Mouse (Mus musculus) small intestine, adult 2 months (tissue): Measurements from ENCODE around the gene Cabp2. TPM values are rescaled to one million over a fixed set of nuclear protein-coding genes. Genes with fewer than 3 reads are reported as not detected.
"Not testable (repeated sequence)": the region's sequence is repeated elsewhere in the genome, so short reads cannot be mapped to it uniquely, and the experiment has no call there.

Source experiments
- H3K27ac ChIP-seq: fragments of 200-500 bp; 2 replicates; pipeline ENCODE4 v1.5.1; 2012; ENCODE audit warnings: low read depth, low read length, control low read depth, inconsistent platforms; ENCODE audit not compliant: insufficient read depth
- H3K27me3 ChIP-seq: fragments of 200-500 bp; 2 replicates; pipeline ENCODE4 v1.6.1; 2012; ENCODE audit warnings: mild to moderate bottlenecking, moderate library complexity, low read length, inconsistent platforms; ENCODE audit not compliant: control insufficient read depth, insufficient read depth
- H3K36me3 ChIP-seq: fragments of 200-500 bp; 2 replicates; pipeline ENCODE4 v1.6.1; 2012; ENCODE audit warnings: mild to moderate bottlenecking, low read length, control low read depth, inconsistent platforms; ENCODE audit not compliant: control insufficient read depth, insufficient read depth
- H3K4me1 ChIP-seq: fragments of 200-500 bp; 2 replicates; pipeline ENCODE4 v1.6.1; 2012; ENCODE audit warnings: low read length, inconsistent platforms, mixed read lengths; ENCODE audit not compliant: control insufficient read depth, insufficient read depth, insufficient read length
- H3K4me3 ChIP-seq: fragments of 200-500 bp; 2 replicates; pipeline ENCODE4 v1.5.1; 2012; ENCODE audit warnings: low read depth, mild to moderate bottlenecking, control low read depth, inconsistent platforms, low read length, moderate library complexity
- CTCF ChIP-seq: fragments of 200-500 bp; IDR thresholded peaks from 2 replicates; pipeline ENCODE4 v1.5.1; 2012; ENCODE audit warnings: low read depth, mild to moderate bottlenecking, control low read depth, inconsistent platforms, low read length, moderate library complexity, mixed read lengths; ENCODE audit not compliant: insufficient replicate concordance, insufficient read length; ENCODE audit errors: extremely low read depth
- POLR2A ChIP-seq: fragments of 200-500 bp; IDR thresholded peaks from 2 replicates; pipeline ENCODE4 v1.6.1; 2012; ENCODE audit warnings: low read depth, mild to moderate bottlenecking, control low read depth, inconsistent platforms, low read length, moderate library complexity
- WGBS: fragments of 180-500 bp; shearing (Covaris S2); methylation state at CpG from one replicate; pipeline ENCODE4 v1.1.7; 2018; 5-methylcytosine and 5-hydroxymethylcytosine counted together
- polyA plus RNA-seq: library from polyadenylated mRNA; depleted of rRNA; stranded (reverse); fragments of >200 nt; gene quantifications from 2 replicates; pipeline ENCODE4 v1.2.3, GENCODE M21; 2012

Gene Cabp2
- polyA plus RNA-seq, 1 experiment, result not detected

DNA sequence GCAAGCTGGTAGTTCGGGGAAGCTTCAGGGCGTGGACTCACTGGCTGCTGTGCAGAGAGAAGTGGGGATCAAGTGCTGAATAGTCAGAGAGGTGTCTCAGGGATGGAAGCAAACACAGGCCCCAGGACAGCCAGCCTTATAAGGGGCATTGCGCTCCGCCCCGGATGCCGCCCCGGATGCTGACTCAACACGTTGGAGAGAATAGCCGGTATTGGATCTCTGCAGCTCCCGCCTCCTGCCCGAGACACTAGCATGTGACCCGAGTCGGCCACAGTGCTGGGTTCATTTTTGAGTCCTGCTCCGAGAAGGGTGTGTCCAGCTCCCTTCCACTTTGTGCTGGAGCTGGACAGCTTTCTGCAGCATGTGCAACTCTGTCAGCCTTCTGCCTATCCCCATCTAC, 39.3 kb upstream of the Cabp2 start:
- Histone ChIP-seq H3K4me1 (peaks cover 10% of the 10 kb centered on the region), H3K27me3 (no peaks in the 10 kb centered on the region), H3K36me3 (no peaks in the 10 kb centered on the region), H3K27ac (peak overlapping the region; percentile 64), H3K4me3 (peak overlapping the region; percentile 64)
- TF ChIP-seq POLR2A (peak; percentile 52; the same call in 1 of the 2 replicates), CTCF (no peak)
- WGBS, result 35% methylated on average over 14 of the region's 14 CpGs

DNA sequence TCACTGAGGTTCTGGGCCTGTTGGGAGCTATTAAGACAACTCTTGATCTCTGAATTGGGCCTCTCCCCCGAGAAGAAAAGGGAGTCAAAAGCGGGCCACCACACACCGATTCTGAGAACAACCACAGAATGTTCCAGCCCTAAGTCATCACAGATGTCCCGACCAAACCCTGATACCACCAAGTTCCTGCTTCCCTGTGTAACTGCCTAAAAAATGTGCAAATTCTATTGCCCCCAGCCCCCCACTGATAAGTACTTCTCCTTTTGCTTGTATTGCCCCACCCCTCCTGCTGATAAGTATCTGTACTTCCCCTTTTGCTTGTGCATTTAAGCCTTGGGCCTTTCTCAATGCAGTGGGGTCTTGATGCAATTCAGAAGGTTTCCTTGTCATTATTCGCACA, 37.3 kb upstream of the Cabp2 start:
- 82% methylated on average over 5 of the region's 5 CpGs for WGBS
- peaks cover 13% of the 10 kb centered on the region for H3K4me1 ChIP-seq
- H3K4me3 ChIP-seq, result not testable (repeated sequence)

DNA sequence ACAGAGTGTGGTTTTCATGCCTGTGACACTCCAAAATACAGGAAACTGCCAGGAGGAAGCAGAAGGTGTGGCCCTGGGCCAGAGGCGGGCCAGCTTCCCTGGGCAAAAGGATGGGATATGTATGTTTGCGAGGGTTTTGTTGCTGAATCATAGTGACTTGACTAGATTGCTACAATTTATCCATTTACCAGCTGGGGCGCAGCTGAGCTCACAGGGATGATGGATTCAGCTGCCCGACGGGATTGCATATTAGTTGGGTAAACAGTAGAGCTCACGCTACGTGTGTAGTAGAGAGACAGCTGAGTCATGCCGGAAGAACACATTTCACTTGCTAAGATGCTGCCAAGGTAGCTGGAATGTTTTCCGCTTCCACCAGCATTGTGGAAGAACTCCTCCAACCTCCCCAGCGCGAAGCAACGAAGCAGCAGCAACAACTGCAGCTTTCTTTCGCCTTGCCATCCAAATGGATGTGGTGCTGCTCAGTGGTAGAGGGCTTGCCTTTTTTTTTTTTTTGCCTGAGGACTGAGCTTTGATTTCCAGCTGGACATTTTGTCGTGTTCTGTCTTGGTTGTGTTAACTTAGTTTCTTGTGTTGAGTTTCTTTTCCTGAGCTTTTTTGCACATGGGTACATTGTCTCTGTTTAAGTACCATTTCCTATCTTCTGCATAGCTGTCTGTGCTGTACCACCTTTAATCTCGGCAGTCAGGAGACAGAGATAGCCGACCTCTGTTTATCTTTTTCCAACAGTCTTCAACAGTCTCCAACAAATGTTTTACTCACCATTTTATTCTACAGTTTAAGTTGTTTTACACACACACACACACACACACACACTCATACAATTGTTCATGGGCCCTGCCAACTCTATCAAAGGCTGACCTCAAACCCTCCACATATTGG, 35.2 kb upstream of the Cabp2 start, which contains the start of gene Gstp2:
Gstp2 (minus strand) TSS at position 58 of the 900 bp plus-strand sequence.
- no peaks in the 10 kb centered on the region for H3K36me3 ChIP-seq
- H3K27me3 ChIP-seq, result no peaks in the 10 kb centered on the region
- H3K27ac ChIP-seq, result peak within 1 kb of the TSS; percentile 98
- peaks cover 13% of the 10 kb centered on the region for H3K4me1 ChIP-seq
- TF ChIP-seq POLR2A (no peak), CTCF (peak; percentile 41; the same call in 1 of the 2 replicates)
- 8% methylated on average over 16 of the region's 16 CpGs for WGBS
- H3K4me3 ChIP-seq, result peak within 1 kb of the TSS; percentile 19

More for the DNA sequence above, 37.3 kb upstream of the Cabp2 start:
- H3K27ac ChIP-seq, H3K36me3 ChIP-seq, H3K27me3 ChIP-seq: not testable (repeated sequence)

DNA sequence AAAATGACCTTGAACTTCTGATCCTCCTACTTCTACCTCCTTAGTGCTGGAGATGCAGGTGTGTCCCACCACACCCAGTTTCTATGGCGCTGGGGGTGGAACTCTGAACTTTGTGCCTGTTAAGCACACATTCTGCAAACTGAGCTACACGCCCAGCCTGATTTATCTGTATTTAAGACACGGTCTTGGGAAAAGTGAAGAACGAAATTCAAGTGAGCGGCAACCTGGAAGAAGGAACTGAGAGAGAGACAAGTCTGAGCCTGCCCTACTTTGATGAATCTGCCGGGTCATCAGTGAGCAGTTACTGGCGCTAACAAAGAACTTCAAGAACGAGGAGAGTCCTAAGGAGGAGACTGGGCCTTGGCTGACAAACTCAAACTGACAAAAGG, 34.5 kb upstream of the Cabp2 start:
- H3K27ac ChIP-seq, result peak overlapping the region; percentile 98
- H3K27me3 ChIP-seq, result no peaks in the 10 kb centered on the region
- H3K4me1 ChIP-seq, result peaks cover 12% of the 10 kb centered on the region
- 28% methylated on average over 8 of the region's 8 CpGs for WGBS
- H3K36me3 ChIP-seq, result no peaks in the 10 kb centered on the region
- TF ChIP-seq CTCF (no peak), POLR2A (no peak)
- H3K4me3 ChIP-seq, result peak overlapping the region; percentile 30; the same call in 1 of the 2 replicates

DNA sequence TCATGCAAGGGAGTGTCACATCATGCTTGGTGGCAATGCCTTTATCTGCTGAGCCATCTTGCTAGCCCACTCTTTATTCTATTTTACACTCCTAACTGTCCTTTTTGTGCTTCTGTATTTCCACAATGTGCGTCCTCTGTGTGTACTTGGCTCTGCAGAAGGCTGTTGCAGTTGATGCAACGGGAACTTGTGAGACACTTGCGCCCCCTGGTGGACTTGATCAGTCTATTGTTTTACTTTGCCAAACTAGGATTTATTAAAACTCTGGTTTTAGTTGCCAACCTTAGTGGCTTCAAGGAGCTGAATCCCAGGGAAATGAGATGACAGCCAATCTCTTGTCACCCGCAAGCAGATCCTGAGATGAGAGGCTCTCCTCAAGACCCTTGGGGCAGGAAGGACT, 33.5 kb upstream of the Cabp2 start:
- no peaks in the 10 kb centered on the region for H3K36me3 ChIP-seq
- TF ChIP-seq POLR2A, result no peak
- peak; percentile 85; the same call in 1 of the 2 replicates for TF ChIP-seq CTCF
- peak overlapping the region; percentile 98 for H3K27ac ChIP-seq
- peak overlapping the region; percentile 17; the same call in 1 of the 2 replicates for H3K4me3 ChIP-seq
- H3K4me1 ChIP-seq, result peaks cover 8% of the 10 kb centered on the region
- WGBS, result 18% methylated on average over 4 of the region's 4 CpGs
- no peaks in the 10 kb centered on the region for H3K27me3 ChIP-seq

DNA sequence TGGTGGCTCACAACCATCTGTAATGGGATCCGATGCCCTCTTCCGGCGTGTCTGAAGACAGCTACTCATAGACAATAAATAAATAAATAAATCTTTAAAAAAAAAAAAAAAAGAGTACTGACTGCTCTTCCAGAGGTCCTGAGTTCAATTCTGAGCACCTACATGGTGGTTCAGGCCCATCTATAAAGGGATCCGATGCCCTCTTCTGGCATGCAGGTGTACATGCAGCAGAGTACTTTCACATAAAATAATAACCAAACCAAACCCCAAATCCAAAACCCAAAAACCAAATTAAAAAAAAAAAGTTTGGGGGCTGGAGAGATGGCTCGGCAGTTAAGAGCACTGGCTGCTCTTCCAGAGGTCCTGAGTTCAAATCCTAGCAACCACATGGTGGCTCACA, 32.3 kb upstream of the Cabp2 start:
- 86% methylated on average over 5 of the region's 5 CpGs for WGBS
- not testable (repeated sequence) for H3K27me3 ChIP-seq, H3K36me3 ChIP-seq, H3K4me1 ChIP-seq, H3K27ac ChIP-seq, H3K4me3 ChIP-seq
- peak; percentile 38; the same call in 1 of the 2 replicates for TF ChIP-seq CTCF

DNA sequence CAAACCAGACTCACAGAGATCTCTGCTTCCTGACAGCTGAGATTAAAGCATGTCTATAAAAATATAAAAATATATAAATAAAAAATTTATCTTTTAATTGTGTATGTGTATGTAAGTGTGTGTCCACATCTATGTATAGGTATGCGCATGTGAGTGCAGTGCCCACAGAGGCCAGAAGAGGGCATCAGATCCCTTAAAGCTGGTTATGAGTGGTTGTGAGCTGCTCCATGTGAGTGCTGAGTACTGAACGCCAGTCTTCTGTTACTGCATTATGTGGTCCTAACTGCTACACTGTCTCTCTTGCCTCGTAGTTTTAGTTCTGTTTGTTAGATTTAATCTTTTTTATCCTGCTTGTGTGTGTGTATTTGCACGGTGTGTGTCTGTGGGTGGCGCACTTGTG, 30.4 kb upstream of the Cabp2 start:
- no peaks in the 10 kb centered on the region for H3K27me3 ChIP-seq
- TF ChIP-seq POLR2A (no peak), CTCF (no peak)
- H3K27ac ChIP-seq, result no peak overlapping the region
- H3K4me3 ChIP-seq, result no peak overlapping the region
- peaks cover 15% of the 10 kb centered on the region for H3K4me1 ChIP-seq
- 96% methylated on average over 5 of the region's 5 CpGs for WGBS
- H3K36me3 ChIP-seq, result no peaks in the 10 kb centered on the region
